In genomic region chr2:136952238-136952637, GRCm38 (mm10) we compare ENCODE assay signal across 18 mouse cellular contexts.
DNase-seq lines count a peak whose midpoint lies in the region; ATAC-seq lines count a peak whose summit lies in the region.
"Had no signal": no experiment of that assay in that cellular context is flagged by ENCODE, and none has a peak within 500 bp of the region (broad histone marks: within the 10 kb centered on the region; RNA-seq: fewer than 3 reads in every experiment).

No protein-coding gene starts in this region.

- H3K9ac ChIP-seq in kidney, embryonic 14.5 days (ENCODE audit: low read depth, low read length) = no peak overlapping the region
- no peak overlapping the region for H3K9ac ChIP-seq in intestine, embryonic 16.5 days (ENCODE audit: low read depth, low read length)
- H3K9ac ChIP-seq: embryonic facial prominence, embryonic 13.5 days; forebrain, embryonic 15.5 days had no signal

- no peaks in the 10 kb centered on the region for H3K4me1 ChIP-seq in kidney, embryonic 14.5 days (ENCODE audit: control insufficient read depth, insufficient read depth, low read length)
- peaks cover 8% of the 10 kb centered on the region; the same call in 1 of the 2 replicates for H3K4me1 ChIP-seq in intestine, embryonic 16.5 days (ENCODE audit: control insufficient read depth, insufficient read depth, low read length)
- peaks cover 5% of the 10 kb centered on the region; the same call in 1 of the 2 replicates for H3K4me1 ChIP-seq in forebrain, embryonic 10.5 days
- peaks cover 29% of the 10 kb centered on the region for H3K4me1 ChIP-seq in embryonic facial prominence, embryonic 10.5 days
- H3K4me1 ChIP-seq: forebrain, embryonic 15.5 days had no signal

- H3K4me2 ChIP-seq in kidney, embryonic 14.5 days (replicated peaks; ENCODE audit: low read depth, low read length) = no peak overlapping the region
- H3K4me2 ChIP-seq in intestine, embryonic 16.5 days (ENCODE audit: low read depth, low read length) = no peak overlapping the region
- H3K4me2 ChIP-seq: embryonic facial prominence, embryonic 13.5 days; forebrain, embryonic 15.5 days had no signal

- H3K27me3 ChIP-seq in kidney, embryonic 14.5 days (ENCODE audit: control insufficient read depth, insufficient read depth, low read length) = no peaks in the 10 kb centered on the region
- H3K27me3 ChIP-seq in intestine, embryonic 16.5 days (replicated peaks; ENCODE audit: control insufficient read depth, insufficient read depth, low read length) = no peaks in the 10 kb centered on the region
- H3K27me3 ChIP-seq in forebrain, embryonic 10.5 days (ENCODE audit: poor library complexity, severe bottlenecking) = no peaks in the 10 kb centered on the region
- no peaks in the 10 kb centered on the region for H3K27me3 ChIP-seq in embryonic facial prominence, embryonic 10.5 days (replicated peaks; ENCODE audit: low read depth, poor library complexity, severe bottlenecking)
- H3K27me3 ChIP-seq: embryonic facial prominence, embryonic 13.5 days; forebrain, embryonic 15.5 days had no signal

- H3K4me3 ChIP-seq in kidney, embryonic 14.5 days (ENCODE audit: low read length) = no peak overlapping the region
- H3K4me3 ChIP-seq in intestine, embryonic 16.5 days (ENCODE audit: low read length) = no peak overlapping the region
- H3K4me3 ChIP-seq in forebrain, embryonic 10.5 days = no peak overlapping the region
- H3K4me3 ChIP-seq in embryonic facial prominence, embryonic 10.5 days = no peak overlapping the region
- H3K4me3 ChIP-seq: embryonic facial prominence, embryonic 13.5 days; forebrain, embryonic 15.5 days; heart, embryonic 10.5 days; limb, embryonic 10.5 days had no signal

- H3K9me3 ChIP-seq in kidney, embryonic 14.5 days (ENCODE audit: control insufficient read depth, low read length) = no peaks in the 10 kb centered on the region
- no peaks in the 10 kb centered on the region for H3K9me3 ChIP-seq in intestine, embryonic 16.5 days (ENCODE audit: control insufficient read depth, low read length)
- no peaks in the 10 kb centered on the region for H3K9me3 ChIP-seq in forebrain, embryonic 10.5 days
- H3K9me3 ChIP-seq in embryonic facial prominence, embryonic 10.5 days = no peaks in the 10 kb centered on the region
- H3K9me3 ChIP-seq: embryonic facial prominence, embryonic 13.5 days; forebrain, embryonic 15.5 days; heart, embryonic 10.5 days; limb, embryonic 10.5 days had no signal

- DNase-seq in kidney, adult 11 months = peak; percentile 79
- peak; percentile 70 to 86 for DNase-seq in kidney, postnatal 36 days
- DNase-seq in forebrain, embryonic 10.5 days (ENCODE audit: extremely low spot score, low spot score) = no peak
- DNase-seq in embryonic facial prominence, embryonic 10.5 days (ENCODE audit: low spot score) = no peak
- DNase-seq: adrenal gland, postnatal 10 days; B cell, adult 2 months; cerebellum, postnatal 36 days; gastrocnemius, postnatal 10 days; heart, postnatal 36 days; layer of hippocampus, adult 9-11 months had no signal

- no peak for ATAC-seq in kidney, embryonic 14.5 days (ENCODE audit: low FRiP score, low TSS enrichment)
- peak; percentile 45; the same call in 1 of the 2 replicates for ATAC-seq in intestine, embryonic 16.5 days
- ATAC-seq in megakaryocyte progenitor cell, adult 5-6 weeks (replicated peaks; ENCODE audit: poor library complexity) = peak; percentile 61
- no peak for ATAC-seq in erythroblast, adult 5-6 weeks (replicated peaks; ENCODE audit: low FRiP score, poor library complexity, severe bottlenecking)
- ATAC-seq: forebrain, embryonic 15.5 days had no signal

- WGBS in kidney, embryonic 14.5 days = 64% methylated on average over 1 of the region's 1 CpGs
- 24% methylated on average over 1 of the region's 1 CpGs for WGBS in intestine, embryonic 16.5 days
- 76% methylated on average over 1 of the region's 1 CpGs for WGBS in forebrain, embryonic 10.5 days
- 66% methylated on average over 1 of the region's 1 CpGs for WGBS in embryonic facial prominence, embryonic 10.5 days

- no peaks in the 10 kb centered on the region for H3K36me3 ChIP-seq in kidney, embryonic 14.5 days (ENCODE audit: control insufficient read depth, insufficient read depth, low read length)
- no peaks in the 10 kb centered on the region for H3K36me3 ChIP-seq in intestine, embryonic 16.5 days (ENCODE audit: control insufficient read depth, insufficient read depth, low read length)
- no peaks in the 10 kb centered on the region for H3K36me3 ChIP-seq in forebrain, embryonic 10.5 days (replicated peaks)
- H3K36me3 ChIP-seq in embryonic facial prominence, embryonic 10.5 days (replicated peaks) = no peaks in the 10 kb centered on the region
- H3K36me3 ChIP-seq: embryonic facial prominence, embryonic 13.5 days; forebrain, embryonic 15.5 days; heart, embryonic 10.5 days; limb, embryonic 10.5 days had no signal

- no peak overlapping the region for H3K27ac ChIP-seq in kidney, embryonic 14.5 days (ENCODE audit: low read depth, low read length)
- H3K27ac ChIP-seq in intestine, embryonic 16.5 days (ENCODE audit: low read length) = no peak overlapping the region
- no peak overlapping the region for H3K27ac ChIP-seq in forebrain, embryonic 10.5 days
- no peak overlapping the region for H3K27ac ChIP-seq in embryonic facial prominence, embryonic 10.5 days (replicated peaks)
- H3K27ac ChIP-seq: embryonic facial prominence, embryonic 13.5 days; forebrain, embryonic 15.5 days; heart, embryonic 10.5 days; limb, embryonic 10.5 days had no signal

Comparison
In these comparisons a context has a peak if more than half of its experiments do, and no peak if none do; other contexts are left out.
1. DNase-seq: peak in kidney, adult 11 months (single experiment) and kidney, postnatal 36 days (2 of 2); none in forebrain, embryonic 10.5 days (single experiment) and embryonic facial prominence, embryonic 10.5 days (single experiment).
2. ATAC-seq: peak in intestine, embryonic 16.5 days (single experiment) and megakaryocyte progenitor cell, adult 5-6 weeks (single experiment); none in kidney, embryonic 14.5 days (single experiment) and erythroblast, adult 5-6 weeks (single experiment).